Mouse (Mus musculus): ENCODE measurements around the gene Sh2d2a.

DNA sequence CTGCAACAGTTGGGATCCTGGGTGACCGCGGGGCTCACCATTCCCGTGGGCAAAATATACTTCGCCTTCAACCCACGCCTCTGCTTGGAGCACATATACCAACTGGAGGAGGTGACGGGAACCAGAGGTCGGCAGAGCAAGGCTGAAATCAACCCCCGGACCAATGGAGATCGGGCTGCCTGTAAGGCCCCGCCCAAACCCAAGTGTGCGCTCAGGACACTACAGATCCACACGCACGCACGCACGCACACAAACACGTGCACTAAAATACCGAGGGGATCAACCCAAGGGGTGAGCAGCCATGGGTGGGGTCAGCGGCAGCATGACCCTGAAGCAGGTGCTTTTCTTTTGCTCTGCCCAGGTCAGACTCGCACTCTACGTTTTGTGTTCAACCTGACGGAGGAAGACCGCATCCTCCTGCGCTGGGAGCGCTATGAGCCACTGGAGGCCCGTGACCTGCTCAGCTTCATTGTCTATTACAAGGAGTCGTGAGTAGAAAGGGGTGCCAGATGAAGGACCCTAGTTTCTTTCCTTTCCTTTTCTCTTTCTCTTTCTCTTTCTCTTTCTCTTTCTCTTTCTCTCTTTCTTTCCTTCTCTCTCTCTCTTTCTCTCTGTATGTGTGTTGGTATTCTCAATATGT is 42.4 kb upstream of the Sh2d2a start:
- no peak for TF ChIP-seq POLR2A (IDR thresholded peaks at IDR 0.05; ENCODE audit: borderline replicate concordance, low read depth, low read length)
- no peak for TF ChIP-seq CTCF (IDR thresholded peaks at IDR 0.05; ENCODE audit: low read depth, low read length)

All from bone marrow macrophage, adult 2 months (primary cell).